Mouse (Mus musculus): ENCODE data around the gene Gnai2.
A peak's percentile ranks its signal among the peaks of the same experiment; 100 is the strongest.

The Gnai2 gene

GRCm38 (mm10) chr9:107609433-107609830, 25.7 kb downstream of the Gnai2 start:
- no peak for DNase-seq (ENCODE audit: low spot score)

DNA sequence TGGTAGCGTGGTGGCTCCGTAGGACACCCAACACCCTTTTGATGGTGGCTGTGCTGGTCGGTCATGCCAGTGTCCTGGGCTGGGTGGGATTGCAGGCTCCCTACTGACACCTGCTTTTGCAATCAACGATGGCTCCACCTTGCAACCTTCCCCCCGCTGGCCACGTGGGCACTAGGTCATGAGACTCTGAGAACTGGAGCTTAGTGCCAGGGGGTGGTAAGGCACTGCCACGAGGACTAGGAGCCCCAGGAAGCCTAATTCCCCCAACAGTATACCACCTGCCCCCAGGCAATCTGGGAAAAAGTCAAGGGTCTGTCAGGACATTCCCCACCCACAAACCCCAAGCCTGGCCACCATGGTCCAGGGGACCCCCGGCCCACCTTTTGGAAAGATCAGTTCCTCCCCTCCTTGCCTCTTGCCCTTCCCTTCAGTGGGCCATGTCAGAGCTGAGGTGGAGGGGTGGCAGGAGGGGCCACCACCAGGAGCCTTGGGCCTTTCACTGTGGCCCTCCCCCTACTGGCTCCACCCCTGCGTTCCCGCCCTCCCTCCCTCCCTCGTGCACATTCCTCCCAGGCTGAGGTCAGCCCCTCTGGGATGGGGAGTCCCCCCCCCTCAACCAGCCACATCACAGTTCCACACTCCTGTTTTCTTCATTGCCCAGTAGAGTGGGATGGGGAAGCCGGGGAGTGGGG, 26.3 kb downstream of the Gnai2 start, which contains the start of gene Sema3b:
TSS of gene Sema3b (minus strand) at position 489 of the 692 bp plus-strand sequence.
- DNase-seq (ENCODE audit: low spot score): no peak

DNA sequence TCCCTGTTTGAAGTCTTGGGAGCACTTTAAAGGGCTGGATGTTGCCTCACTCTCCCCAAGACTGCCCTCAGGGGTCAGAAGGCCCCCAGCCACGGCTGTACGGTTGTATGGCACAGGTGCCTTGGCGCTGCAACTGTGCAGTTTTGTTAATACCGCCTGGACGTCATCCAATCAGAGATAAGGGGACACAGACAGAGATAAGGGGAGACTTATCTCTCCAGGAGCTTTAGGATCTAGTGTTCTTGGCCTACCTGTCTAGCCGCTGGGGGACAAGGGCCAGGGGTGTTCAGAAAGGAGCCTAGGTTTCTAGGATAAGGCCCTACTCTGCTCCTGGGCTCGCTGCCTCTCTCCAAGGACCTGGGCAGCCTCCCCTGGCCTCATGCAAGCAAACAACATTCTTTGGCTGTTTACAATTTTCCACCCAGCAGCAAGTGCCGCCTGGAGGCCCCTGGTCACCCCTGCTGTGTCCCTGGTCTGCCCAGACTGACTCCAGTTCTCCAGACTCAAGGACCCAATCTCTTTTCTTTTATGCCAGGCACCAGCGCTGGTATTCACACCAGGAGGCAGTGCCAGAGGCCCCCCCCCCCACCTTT, 27.4 kb downstream of the Gnai2 start:
- no peak for DNase-seq (ENCODE audit: low spot score)

GRCm38 (mm10) chr9:107607036-107607435, 28.1 kb downstream of the Gnai2 start:
- no peak for DNase-seq (ENCODE audit: low spot score)

DNA sequence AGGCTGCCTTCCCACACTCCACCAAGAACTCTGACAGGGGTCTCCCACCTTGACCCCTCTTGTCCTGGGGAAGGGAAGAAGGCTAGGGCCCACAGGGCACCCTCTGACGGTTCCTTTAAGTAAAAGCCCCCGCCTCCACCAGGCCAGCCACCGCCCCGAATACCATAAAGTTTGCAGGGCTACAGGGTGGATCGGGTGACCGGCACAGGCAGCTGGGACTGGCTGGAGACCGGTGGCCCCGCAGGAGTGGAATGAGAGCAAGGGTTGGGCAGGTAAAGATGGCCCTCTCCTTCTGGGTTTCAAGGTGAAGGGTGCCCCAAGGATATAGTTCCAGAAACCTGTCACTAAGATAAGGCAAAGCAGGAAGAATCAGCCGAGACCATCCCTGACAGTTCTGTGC, 28.6 kb downstream of the Gnai2 start:
- no peak for DNase-seq (ENCODE audit: low spot score)

GRCm38 (mm10) chr9:107605041-107605661, 30.0 kb downstream of the Gnai2 start:
- DNase-seq (ENCODE audit: low spot score): no peak

- no peak for DNase-seq (ENCODE audit: low spot score)
These were observed 31.9 kb downstream of the Gnai2 start for GRCm38 (mm10) chr9:107603251-107603650.

DNA sequence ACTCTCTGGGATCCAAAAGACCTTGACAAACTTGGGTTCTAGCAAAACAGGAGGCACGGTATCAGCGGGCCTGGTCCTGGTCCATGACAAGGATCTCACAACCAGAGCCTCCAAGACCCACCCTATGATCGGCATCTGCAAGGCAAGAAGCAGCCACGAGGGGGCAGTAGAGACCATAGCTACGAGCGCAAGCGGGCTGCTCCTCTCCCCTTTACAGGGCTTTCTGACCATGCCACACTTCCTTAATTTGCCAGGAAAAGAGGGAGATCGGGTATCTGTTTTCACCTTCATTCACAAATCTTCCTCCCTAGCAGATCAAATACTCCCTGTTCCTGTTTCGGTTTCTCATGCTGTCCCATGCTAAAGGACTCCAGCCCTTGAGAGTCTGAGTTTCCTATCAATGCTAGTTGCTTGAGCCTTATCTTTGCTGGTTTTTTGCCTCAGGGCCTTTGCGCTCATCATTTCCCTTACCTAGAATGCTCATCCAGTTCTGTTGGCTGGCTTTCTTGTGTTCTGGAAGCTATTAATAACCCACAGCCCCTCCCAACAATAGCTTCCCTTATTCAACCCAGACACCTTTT, 33.0 kb downstream of the Gnai2 start:
- peak; percentile 97 for DNase-seq (ENCODE audit: low spot score)

GRCm38 (mm10) chr9:107601275-107601674, 33.9 kb downstream of the Gnai2 start:
- DNase-seq (ENCODE audit: low spot score): no peak

DNA sequence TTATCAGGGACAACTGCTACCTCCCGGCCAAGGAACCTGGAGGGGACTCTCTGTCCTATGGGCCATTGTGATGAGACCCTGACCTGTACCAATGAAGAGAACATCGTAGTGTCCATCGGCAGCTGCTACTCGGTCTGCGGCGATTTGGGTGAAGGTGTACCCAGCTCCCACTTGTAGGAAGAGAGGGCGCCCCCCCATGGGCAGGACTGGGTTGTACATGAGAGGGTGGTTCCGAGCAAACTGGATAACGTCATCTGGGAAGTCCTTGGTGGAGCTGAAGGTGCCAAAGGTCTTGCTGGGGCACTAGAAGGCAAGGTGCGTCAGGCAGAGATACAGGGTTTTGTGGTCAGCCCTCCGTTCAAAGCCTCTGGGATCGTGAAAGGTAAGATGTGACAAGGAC, 34.4 kb downstream of the Gnai2 start:
- DNase-seq (ENCODE audit: low spot score): peak; percentile 66

GRCm38 (mm10) chr9:107599842-107600241, 35.3 kb downstream of the Gnai2 start:
- no peak for DNase-seq (ENCODE audit: low spot score)

- no peak for DNase-seq (ENCODE audit: low spot score)
These were observed 35.7 kb downstream of the Gnai2 start for GRCm38 (mm10) chr9:107599433-107599832.

DNA sequence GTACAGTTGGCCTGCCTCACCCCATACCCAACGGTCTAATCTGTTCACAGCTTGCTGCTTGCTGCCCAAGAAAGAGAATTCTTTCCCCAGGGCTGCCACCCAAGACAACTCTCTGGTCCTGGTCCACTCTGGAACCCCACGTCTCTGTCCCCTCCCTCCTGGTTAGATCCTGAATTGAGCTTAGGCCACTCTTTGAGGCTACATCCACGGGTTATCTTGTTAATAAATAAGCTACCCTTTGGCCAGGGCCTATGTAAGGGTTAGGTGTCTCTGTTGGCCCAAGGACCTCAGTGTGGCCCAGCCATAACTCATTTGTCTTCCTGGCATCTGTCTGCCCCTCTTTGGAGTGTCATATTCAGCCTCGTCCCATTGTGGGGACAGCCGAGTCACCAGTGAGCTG, 36.8 kb downstream of the Gnai2 start:
- DNase-seq (ENCODE audit: low spot score): no peak

DNA sequence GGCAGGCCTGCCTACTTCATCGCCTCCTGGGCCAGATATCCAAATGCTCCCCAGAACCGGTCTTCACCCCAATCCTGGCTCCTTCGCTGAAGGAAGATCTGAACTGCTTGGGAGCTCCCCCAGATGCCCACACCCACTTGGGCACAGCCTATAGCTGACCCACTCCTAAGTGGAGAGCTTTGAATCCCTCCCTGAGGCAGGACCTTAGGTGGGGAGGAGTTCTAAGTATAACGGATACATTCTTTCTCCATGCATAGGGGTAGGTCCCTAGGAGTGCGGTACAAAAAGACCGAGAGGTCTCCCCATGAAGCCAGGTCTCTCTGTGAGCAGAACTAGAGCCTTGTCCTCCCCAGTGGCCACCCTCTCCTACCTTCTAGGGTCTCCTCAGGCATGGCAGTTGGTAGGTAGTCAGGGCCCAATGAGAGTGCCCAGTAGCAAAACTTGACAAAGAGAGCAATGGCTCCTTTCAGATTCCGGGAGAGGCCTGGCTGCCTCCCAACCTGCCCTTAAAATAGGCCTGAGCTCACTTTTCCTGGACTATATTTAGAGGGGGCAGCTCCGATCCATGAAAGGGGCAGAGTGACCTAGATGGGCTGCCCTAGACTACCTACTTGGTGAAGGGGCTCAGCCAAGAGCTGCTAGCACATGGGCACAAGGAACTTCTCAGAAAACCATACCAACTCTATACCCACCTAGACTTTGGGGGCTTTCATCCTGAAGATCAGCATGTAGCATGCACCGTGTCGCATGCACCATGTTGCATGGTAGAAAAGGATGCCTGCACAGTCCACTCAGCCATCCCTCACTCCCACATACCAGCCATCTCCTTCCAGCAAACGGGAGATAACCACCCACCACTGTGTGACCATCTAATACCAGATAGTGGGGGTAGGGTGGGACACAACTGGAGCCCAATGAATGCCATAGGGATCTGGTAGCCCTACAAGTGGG, 38.3 kb downstream of the Gnai2 start:
- no peak for DNase-seq (ENCODE audit: low spot score)

- DNase-seq (ENCODE audit: low spot score): no peak
These were observed 40.7 kb downstream of the Gnai2 start for GRCm38 (mm10) chr9:107594281-107595062.

GRCm38 (mm10) chr9:107593101-107593976, 41.8 kb downstream of the Gnai2 start:
- no peak for DNase-seq (ENCODE audit: low spot score)

GRCm38 (mm10) chr9:107590773-107591060, 44.5 kb downstream of the Gnai2 start:
- DNase-seq (ENCODE audit: low spot score): no peak

GRCm38 (mm10) chr9:107590058-107590772, 45.0 kb downstream of the Gnai2 start:
- DNase-seq (ENCODE audit: low spot score): no peak

DNA sequence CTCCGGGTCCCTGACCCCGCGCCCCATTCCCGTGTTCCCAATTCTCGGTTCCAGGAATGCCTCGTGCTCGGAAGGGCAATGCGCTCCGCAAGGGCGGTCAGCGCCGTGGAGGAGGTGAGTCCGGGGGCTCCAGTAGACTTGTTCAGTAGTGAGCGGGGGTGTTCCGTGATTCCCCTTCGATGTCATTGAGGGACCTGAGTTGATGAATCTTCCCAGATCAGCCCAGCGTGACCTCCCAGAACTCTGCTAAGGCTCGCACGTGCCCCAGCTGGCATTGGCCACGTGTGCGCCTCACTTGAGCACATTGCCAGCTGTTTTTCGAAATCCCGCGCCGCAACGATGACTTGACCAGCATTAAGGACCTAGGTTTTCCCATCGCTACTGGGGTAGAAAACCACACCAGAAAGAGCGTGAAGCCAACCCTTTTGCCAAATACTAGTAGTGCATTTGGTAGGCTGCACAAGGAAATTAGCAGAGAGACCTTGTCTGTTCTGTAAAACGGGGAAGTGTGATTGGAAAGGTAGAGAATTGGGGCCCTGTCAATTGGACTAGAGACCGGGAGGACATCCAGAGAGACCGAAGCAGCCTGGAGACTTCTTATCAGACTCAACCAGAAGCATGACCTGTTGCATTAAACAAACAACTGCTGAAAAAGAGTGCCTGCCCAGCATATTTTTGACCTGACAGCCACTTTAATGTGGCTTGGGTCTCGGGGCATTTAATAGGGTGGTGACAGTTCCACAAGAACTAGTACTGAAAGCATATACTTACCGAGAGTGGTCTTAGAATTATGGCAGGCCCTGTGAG, 47.1 kb downstream of the Gnai2 start:
- DNase-seq (ENCODE audit: low spot score): peak; percentile 64
